Mouse (Mus musculus): ENCODE data around the gene Trim7.

- TF ChIP-seq POLR2A (IDR thresholded peaks at IDR 0.05; ENCODE audit: low read depth, low read length) (no peak), CTCF (IDR thresholded peaks at IDR 0.05; ENCODE audit: extremely low read depth, insufficient read depth, insufficient read length, insufficient replicate concordance) (no peak)
Measured at GRCm38 (mm10) chr11:48836990-48837309, 11.0 kb downstream of the Trim7 start.
